Mouse (Mus musculus): ENCODE results near the gene Prdm5. TPM values are rescaled to one million over a fixed set of nuclear protein-coding genes. Genes with fewer than 3 reads are reported as not detected.

The Prdm5 gene
- 0.58 and 0.71 TPM in 2 replicates for polyA plus RNA-seq (2012; rRNA removed)

DNA sequence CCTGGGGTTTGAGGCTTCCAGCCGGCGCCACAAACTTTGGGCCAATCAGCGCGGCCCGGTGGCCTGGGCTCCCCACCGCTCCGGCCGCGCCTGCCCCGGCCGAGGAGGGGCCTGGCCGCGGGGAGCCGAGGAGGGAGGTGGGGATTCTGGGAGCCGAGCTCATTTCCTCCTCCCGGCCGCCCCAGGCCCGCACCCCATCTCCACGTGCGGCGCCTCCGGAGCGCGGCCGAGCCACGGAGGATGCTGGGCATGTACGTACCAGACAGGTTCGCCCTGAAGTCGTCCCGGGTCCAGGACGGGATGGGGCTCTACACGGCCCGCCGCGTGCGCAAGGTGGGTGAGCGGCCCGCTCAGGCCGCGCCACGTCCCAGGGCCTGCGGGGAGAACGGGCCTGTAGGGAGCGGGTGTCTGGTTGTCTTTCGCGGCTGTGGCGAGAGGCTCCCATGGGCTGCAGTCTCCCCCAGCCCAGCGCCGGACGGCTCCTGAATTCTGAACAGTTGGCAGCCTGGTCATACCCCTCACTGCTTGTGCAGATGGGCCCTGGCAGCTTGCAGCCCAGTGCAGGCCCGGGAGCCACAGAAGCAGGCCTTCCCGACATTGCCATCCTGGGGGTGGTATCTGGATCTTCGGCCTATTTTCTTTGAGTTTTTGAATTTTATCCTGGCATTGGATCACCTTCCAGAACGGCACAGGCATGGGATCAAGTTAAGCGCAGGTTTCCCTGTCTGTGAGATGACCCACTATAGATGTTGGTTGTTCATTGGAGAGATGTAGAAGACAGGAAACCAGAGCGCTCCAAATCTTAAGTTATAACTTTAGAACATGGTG lies at the start of gene Prdm5:
TSS of gene Prdm5 (plus strand) at position 128 of the 828 bp plus-strand sequence.

DNA sequence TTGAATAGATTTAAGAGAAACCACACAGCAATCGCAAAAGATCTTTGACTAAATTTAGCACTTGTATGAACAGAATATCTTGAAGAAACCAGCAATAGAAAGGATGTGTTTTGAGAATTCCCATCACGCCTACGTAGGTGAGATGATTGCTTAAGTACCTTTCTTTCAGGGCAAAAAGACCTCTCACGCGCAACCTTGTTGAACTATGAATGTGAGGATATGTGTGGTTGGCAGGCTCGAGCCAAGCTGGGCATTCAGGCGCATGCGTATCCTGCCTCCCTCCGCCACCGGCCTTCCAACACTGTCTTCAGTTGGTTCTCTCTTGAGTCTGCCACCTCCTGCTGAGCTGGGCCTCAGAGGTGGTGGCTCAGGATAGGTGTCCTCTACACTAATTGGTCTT lies 173.5 kb downstream of the Prdm5 start, which contains the start of gene 4930544G11Rik:
TSS of gene 4930544G11Rik (plus strand) at position 301 of the 400 bp plus-strand sequence.

Other genes starting within 250 kb of the Prdm5 start
- gene Ndnf, start 107.4 kb upstream of the Prdm5 start, polyA plus RNA-seq (2012; rRNA removed) = 0.23 and 0.46 TPM in 2 replicates
- not detected in 2 replicates for gene 4930544G11Rik, start 173.6 kb downstream of the Prdm5 start, polyA plus RNA-seq (2012; rRNA removed)

Measured in colon, adult 2 months (tissue).